Mouse (Mus musculus) forebrain, embryonic 16.5 days (tissue): Measurements from ENCODE around the gene Casc4. TPM values are rescaled to one million over a fixed set of nuclear protein-coding genes. Genes with fewer than 3 reads are reported as not detected.

Experiments
- ATAC-seq: fragments of 200-750 bp; cut with Nextera tagmentation; 2 replicates; pipeline ENCODE4 v1.8.0; 2017; ENCODE audit warnings: mild to moderate bottlenecking, moderate library complexity
- H3K27ac ChIP-seq: fragments of 300-500 bp; sonication (generic); 2 replicates; pipeline ENCODE4 v1.5.1; 2014; ENCODE audit warnings: low read length, control low read depth
- H3K27me3 ChIP-seq: fragments of 300-500 bp; sonication (generic); replicated peaks from 2 replicates; pipeline ENCODE4 v1.6.1; 2014; ENCODE audit warnings: low read length; ENCODE audit not compliant: control insufficient read depth, insufficient read depth
- H3K36me3 ChIP-seq: fragments of 300-500 bp; sonication (generic); 2 replicates; pipeline ENCODE4 v1.6.1; 2014; ENCODE audit not compliant: control insufficient read depth, insufficient read depth
- H3K4me1 ChIP-seq: fragments of 300-500 bp; sonication (generic); replicated peaks from 2 replicates; pipeline ENCODE4 v1.6.1; 2014; ENCODE audit warnings: low read length; ENCODE audit not compliant: control insufficient read depth, insufficient read depth
- H3K4me2 ChIP-seq: fragments of 300-500 bp; sonication (generic); 2 replicates; pipeline ENCODE4 v1.6.1; 2014; ENCODE audit warnings: mild to moderate bottlenecking, low read length, control low read depth
- H3K4me3 ChIP-seq: fragments of 300-500 bp; sonication (generic); replicated peaks from 2 replicates; pipeline ENCODE4 v1.5.1; 2014; ENCODE audit warnings: mild to moderate bottlenecking, low read length, control low read depth
- H3K9ac ChIP-seq: fragments of 300-500 bp; sonication (generic); replicated peaks from 2 replicates; pipeline ENCODE4 v1.6.1; 2014; ENCODE audit warnings: low read depth, low read length, control low read depth
- H3K9me3 ChIP-seq: fragments of 300-500 bp; sonication (generic); 2 replicates; pipeline ENCODE4 v1.6.1; 2016; ENCODE audit warnings: low read length; ENCODE audit not compliant: control insufficient read depth
- WGBS: fragments of 180-500 bp; shearing (Covaris S2); extraction: QIAGEN DNeasy Blood & Tissue Kit; methylation state at CpG from one replicate; pipeline ENCODE4 v1.1.7; 2014; 5-methylcytosine and 5-hydroxymethylcytosine counted together
- polyA plus RNA-seq: library from polyadenylated mRNA; unstranded; fragments of >200 nt; fragmentation: Nextera tagmentation; extraction: Ambion mirVana; gene quantifications from 2 replicates; pipeline ENCODE4 v1.2.1, GENCODE M21; 2015

The Casc4 gene
- 25.0 and 25.8 TPM in 2 replicates for polyA plus RNA-seq

GRCm38 (mm10) chr2:121866632-121867050 is at the start of gene Casc4:
Casc4 (plus strand) TSS chr2:121866970.
- ATAC-seq, result peak; percentile 95
- peak within 1 kb of the TSS; percentile 93 for H3K4me2 ChIP-seq
- peaks cover 14% of the 10 kb centered on the region for H3K4me1 ChIP-seq
- peak within 1 kb of the TSS; percentile 84 for H3K27ac ChIP-seq
- no peaks in the 10 kb centered on the region for H3K27me3 ChIP-seq
- no peaks in the 10 kb centered on the region for H3K36me3 ChIP-seq
- WGBS, result under 1% methylated on average over 39 of the region's 43 CpGs
- no peaks in the 10 kb centered on the region for H3K9me3 ChIP-seq
- peak within 1 kb of the TSS; percentile 70 for H3K9ac ChIP-seq
- peak within 1 kb of the TSS; percentile 57 for H3K4me3 ChIP-seq

GRCm38 (mm10) chr2:121821787-121822186 is 45.0 kb upstream of the Casc4 start:
- no peaks in the 10 kb centered on the region for H3K4me1 ChIP-seq
- no peaks in the 10 kb centered on the region for H3K36me3 ChIP-seq
- H3K4me3 ChIP-seq, result no peak overlapping the region
- H3K27ac ChIP-seq, result no peak overlapping the region
- no peak for ATAC-seq
- 87% methylated on average over 7 of the region's 7 CpGs for WGBS
- no peaks in the 10 kb centered on the region for H3K9me3 ChIP-seq
- H3K4me2 ChIP-seq, result no peak overlapping the region
- no peak overlapping the region for H3K9ac ChIP-seq
- H3K27me3 ChIP-seq, result no peaks in the 10 kb centered on the region

DNA sequence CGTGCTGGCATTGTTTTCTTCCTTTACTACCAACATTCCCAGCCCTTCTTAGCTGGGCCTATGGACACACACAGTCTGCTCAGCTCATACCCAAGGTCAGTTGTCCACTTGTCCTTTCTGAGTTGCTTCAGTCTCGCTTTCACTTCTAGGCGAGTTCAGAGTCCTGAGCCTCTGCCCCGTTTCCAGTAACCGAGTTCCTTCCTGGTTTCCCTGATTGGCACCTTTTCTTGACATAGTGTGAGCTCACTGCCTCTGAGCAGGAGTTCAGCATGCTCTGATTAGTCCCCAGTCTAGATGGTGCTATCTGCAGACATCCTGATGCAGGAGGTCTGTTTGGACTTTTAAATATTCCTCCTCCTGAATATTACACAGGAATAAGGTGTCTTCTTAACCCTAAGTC is 42.1 kb upstream of the Casc4 start:
- no peaks in the 10 kb centered on the region for H3K9me3 ChIP-seq
- H3K27me3 ChIP-seq, result no peaks in the 10 kb centered on the region
- H3K4me3 ChIP-seq, result no peak overlapping the region
- peaks cover 3% of the 10 kb centered on the region; the same call in 1 of the 2 replicates for H3K4me1 ChIP-seq
- H3K9ac ChIP-seq, result no peak overlapping the region
- no peak overlapping the region for H3K4me2 ChIP-seq
- ATAC-seq, result no peak
- no peak overlapping the region for H3K27ac ChIP-seq
- WGBS, result 71% methylated on average over 5 of the region's 5 CpGs
- no peaks in the 10 kb centered on the region for H3K36me3 ChIP-seq

- H3K36me3 ChIP-seq, result no peaks in the 10 kb centered on the region
- no peaks in the 10 kb centered on the region for H3K27me3 ChIP-seq
- 0 out of 2 replicates have a peak overlapping the region, but pooled peaks have one; percentile 7 for H3K27ac ChIP-seq
- peak; percentile 61; the same call in 1 of the 2 replicates for ATAC-seq
- H3K9me3 ChIP-seq, result no peaks in the 10 kb centered on the region
- H3K4me3 ChIP-seq, result no peak overlapping the region
- H3K9ac ChIP-seq, result no peak overlapping the region
- H3K4me2 ChIP-seq, result no peak overlapping the region
- 35% methylated on average over 2 of the region's 2 CpGs for WGBS
- peaks cover 3% of the 10 kb centered on the region; the same call in 1 of the 2 replicates for H3K4me1 ChIP-seq
These were observed 40.6 kb upstream of the Casc4 start for GRCm38 (mm10) chr2:121826189-121826588.

GRCm38 (mm10) chr2:121828411-121828810 is 38.4 kb upstream of the Casc4 start:
- no peaks in the 10 kb centered on the region for H3K9me3 ChIP-seq
- no peak for ATAC-seq
- H3K36me3 ChIP-seq, result no peaks in the 10 kb centered on the region
- no peak overlapping the region for H3K9ac ChIP-seq
- H3K4me3 ChIP-seq, result no peak overlapping the region
- 87% methylated on average over 3 of the region's 3 CpGs for WGBS
- H3K27ac ChIP-seq, result no peak overlapping the region
- H3K27me3 ChIP-seq, result no peaks in the 10 kb centered on the region
- peaks cover 5% of the 10 kb centered on the region for H3K4me1 ChIP-seq
- H3K4me2 ChIP-seq, result no peak overlapping the region

DNA sequence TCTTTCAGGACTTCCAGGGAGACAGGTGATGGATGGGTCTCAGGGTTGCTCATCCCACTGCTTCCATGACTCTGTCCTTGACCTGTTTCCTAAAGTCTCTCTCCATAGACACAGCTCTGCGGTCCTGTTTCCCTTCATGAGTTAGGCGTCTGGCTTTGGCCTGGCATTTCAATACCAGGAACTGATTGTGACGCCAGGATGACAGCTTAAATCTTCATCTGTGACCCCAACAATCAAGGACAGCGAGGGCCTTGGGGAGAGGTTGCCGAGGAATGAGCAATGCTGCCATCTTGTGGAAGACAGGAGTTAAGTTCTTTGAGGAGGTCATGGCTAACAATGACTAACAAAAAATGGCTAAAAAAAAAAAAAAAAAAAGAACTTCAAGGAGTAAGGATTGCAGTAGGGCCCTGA is 34.3 kb upstream of the Casc4 start:
- WGBS, result 7% methylated on average over 5 of the region's 5 CpGs
- no peaks in the 10 kb centered on the region for H3K9me3 ChIP-seq
- H3K36me3 ChIP-seq, result no peaks in the 10 kb centered on the region
- H3K4me3 ChIP-seq, result no peak overlapping the region
- no peak overlapping the region for H3K4me2 ChIP-seq
- no peak overlapping the region for H3K27ac ChIP-seq
- peaks cover 5% of the 10 kb centered on the region for H3K4me1 ChIP-seq
- H3K27me3 ChIP-seq, result no peaks in the 10 kb centered on the region
- ATAC-seq, result 0 out of 2 replicates have a peak, but pooled peaks have one; percentile 55
- no peak overlapping the region for H3K9ac ChIP-seq

GRCm38 (mm10) chr2:121834926-121835325 is 31.8 kb upstream of the Casc4 start:
- WGBS, result 41% methylated on average over 3 of the region's 3 CpGs
- H3K9me3 ChIP-seq, result no peaks in the 10 kb centered on the region
- H3K9ac ChIP-seq, result no peak overlapping the region
- no peak overlapping the region for H3K4me2 ChIP-seq
- no peak for ATAC-seq
- peaks cover 2% of the 10 kb centered on the region; the same call in 1 of the 2 replicates for H3K4me1 ChIP-seq
- H3K4me3 ChIP-seq, result no peak overlapping the region
- H3K27me3 ChIP-seq, result no peaks in the 10 kb centered on the region
- H3K36me3 ChIP-seq, result no peaks in the 10 kb centered on the region
- H3K27ac ChIP-seq, result no peak overlapping the region

- Histone ChIP-seq H3K4me1 (no peaks in the 10 kb centered on the region), H3K4me3 (no peak overlapping the region), H3K9ac (no peak overlapping the region), H3K27me3 (no peaks in the 10 kb centered on the region), H3K4me2 (no peak overlapping the region), H3K27ac (no peak overlapping the region), H3K36me3 (no peaks in the 10 kb centered on the region), H3K9me3 (no peaks in the 10 kb centered on the region)
- 91% methylated on average over 3 of the region's 3 CpGs for WGBS
- ATAC-seq, result no peak
These were observed 25.3 kb upstream of the Casc4 start for GRCm38 (mm10) chr2:121841453-121841852.

DNA sequence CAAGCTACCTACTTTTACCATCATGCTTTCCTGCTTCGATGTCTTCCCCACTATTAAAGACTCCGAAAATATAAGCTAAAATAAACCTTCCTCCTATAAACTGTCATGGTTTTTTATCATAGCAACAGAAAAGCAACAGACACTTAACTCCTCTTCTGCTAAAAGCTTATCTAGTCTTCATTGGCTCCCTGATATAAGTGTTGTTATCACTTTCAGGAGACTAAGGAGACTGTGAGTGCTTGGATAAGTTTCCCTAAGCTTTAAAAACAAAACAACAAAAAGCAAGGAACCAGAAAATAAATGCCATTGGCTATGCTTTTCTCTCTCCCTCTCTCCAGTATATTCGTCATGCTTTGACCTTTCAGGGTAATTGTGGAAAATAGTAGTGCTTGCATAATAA is 24.5 kb upstream of the Casc4 start:
- no peak for ATAC-seq

DNA sequence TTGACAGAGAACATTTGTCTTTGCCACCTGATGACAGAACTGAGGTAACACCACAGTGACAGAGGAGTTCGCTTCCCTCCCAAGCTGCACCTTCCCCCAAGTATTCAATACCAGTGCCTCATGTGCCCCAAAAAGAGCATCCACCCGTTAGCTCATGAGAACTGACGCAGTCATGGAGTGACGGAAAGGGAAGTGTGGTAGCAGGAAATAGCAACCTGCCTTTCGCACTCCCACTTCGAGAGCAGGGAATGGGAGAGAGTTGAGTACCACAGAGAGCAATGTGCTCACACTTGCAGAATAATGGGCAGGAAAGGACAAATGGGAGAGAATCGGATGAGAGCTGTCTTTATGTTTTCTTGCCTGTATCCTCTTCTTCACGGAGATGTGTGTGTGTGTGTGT is 20.7 kb upstream of the Casc4 start:
- Histone ChIP-seq H3K27ac (no peak overlapping the region), H3K27me3 (no peaks in the 10 kb centered on the region), H3K4me1 (no peaks in the 10 kb centered on the region), H3K4me2 (no peak overlapping the region), H3K9me3 (no peaks in the 10 kb centered on the region), H3K9ac (no peak overlapping the region), H3K4me3 (no peak overlapping the region), H3K36me3 (no peaks in the 10 kb centered on the region)
- WGBS, result 61% methylated on average over 8 of the region's 8 CpGs
- no peak for ATAC-seq

More for the DNA sequence above, 24.5 kb upstream of the Casc4 start:
- H3K9me3 ChIP-seq, result no peaks in the 10 kb centered on the region
- H3K4me2 ChIP-seq, result no peak overlapping the region
- no peak overlapping the region for H3K9ac ChIP-seq
- no peaks in the 10 kb centered on the region for H3K4me1 ChIP-seq
- H3K4me3 ChIP-seq, result no peak overlapping the region
- no peaks in the 10 kb centered on the region for H3K36me3 ChIP-seq
- no peaks in the 10 kb centered on the region for H3K27me3 ChIP-seq
- WGBS, result 84% methylated on average over 3 of the region's 3 CpGs
- no peak overlapping the region for H3K27ac ChIP-seq
